In the genomic region with DNA sequence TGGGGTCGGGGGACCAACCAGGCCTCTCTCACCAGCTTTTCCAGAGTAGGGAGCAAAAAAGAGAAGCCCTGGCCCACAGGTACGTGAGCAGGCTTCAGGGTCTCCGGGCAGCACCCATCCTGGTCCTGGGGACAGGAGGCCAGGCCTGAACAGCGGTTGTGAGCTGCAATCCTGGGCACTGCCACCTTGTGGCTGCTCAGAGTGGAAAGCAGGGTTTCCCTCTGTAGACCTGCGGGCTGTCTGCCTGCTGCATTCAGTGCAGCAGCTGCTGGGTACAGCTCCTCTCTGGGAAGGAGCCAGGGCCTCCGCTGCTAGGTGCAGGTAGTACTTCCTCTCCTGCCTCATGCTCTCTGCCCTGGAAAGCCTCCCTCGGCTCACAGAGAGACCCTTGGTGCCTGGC, we compare ENCODE assay signal across 8 mouse cellular contexts. TPM values are rescaled to one million over a fixed set of nuclear protein-coding genes. Genes with fewer than 3 reads are reported as not detected.
DNase-seq lines count a peak whose midpoint lies in the region; ATAC-seq and TF ChIP-seq lines count a peak whose summit lies in the region.

No protein-coding gene starts in this region.

- H3K36me3 ChIP-seq in forebrain, postnatal 0 days (ENCODE audit: insufficient read depth): peaks cover 38% of the 10 kb centered on the region
- peaks cover 19% of the 10 kb centered on the region for H3K36me3 ChIP-seq in lung, embryonic 16.5 days (ENCODE audit: control insufficient read depth, insufficient read depth, low read length)
- peaks cover 18% of the 10 kb centered on the region; the same call in 1 of the 2 replicates for H3K36me3 ChIP-seq in stomach, postnatal 0 days (ENCODE audit: control insufficient read depth, insufficient read depth, low read length)

- 43% methylated on average over 7 of the region's 7 CpGs for WGBS in forebrain, postnatal 0 days
- WGBS in lung, embryonic 16.5 days: 47% methylated on average over 7 of the region's 7 CpGs
- WGBS in stomach, postnatal 0 days: 45% methylated on average over 7 of the region's 7 CpGs

- H3K27ac ChIP-seq in forebrain, postnatal 0 days (ENCODE audit: low read depth, low read length): no peak overlapping the region; the same call in 1 of the 2 replicates
- peak overlapping the region; percentile 78 for H3K27ac ChIP-seq in lung, embryonic 16.5 days (ENCODE audit: low read length)
- peak overlapping the region; percentile 35; the same call in 1 of the 2 replicates for H3K27ac ChIP-seq in stomach, postnatal 0 days (replicated peaks)

- H3K4me2 ChIP-seq in forebrain, postnatal 0 days (ENCODE audit: low read depth): no peak overlapping the region
- no peak overlapping the region for H3K4me2 ChIP-seq in lung, embryonic 16.5 days (ENCODE audit: low read depth, low read length)
- H3K4me2 ChIP-seq in stomach, postnatal 0 days (replicated peaks; ENCODE audit: low read depth): no peak overlapping the region

- no peaks in the 10 kb centered on the region for H3K9me3 ChIP-seq in forebrain, postnatal 0 days (ENCODE audit: low read length)
- H3K9me3 ChIP-seq in lung, embryonic 16.5 days (ENCODE audit: control insufficient read depth, low read length): no peaks in the 10 kb centered on the region
- H3K9me3 ChIP-seq in stomach, postnatal 0 days (ENCODE audit: control insufficient read depth, low read length): no peaks in the 10 kb centered on the region

- peak; percentile 83 for TF ChIP-seq CTCF in forebrain, postnatal 0 days (IDR thresholded peaks at IDR 0.05; ENCODE audit: low read depth)
- peak; percentile 76 for TF ChIP-seq CTCF in stomach, postnatal 0 days (IDR thresholded peaks at IDR 0.05; ENCODE audit: low read depth)

- ATAC-seq in forebrain, postnatal 0 days: peak; percentile 77
- peak; percentile 55 for ATAC-seq in lung, embryonic 16.5 days (ENCODE audit: low read depth)
- ATAC-seq in stomach, postnatal 0 days (ENCODE audit: low FRiP score, low TSS enrichment): peak; percentile 53
- ATAC-seq in inflammation-experienced regulatory T-cells, adult 6 months: no peak

- DNase-seq in gastrocnemius, postnatal 10 days: peak; percentile 46
- no peak for DNase-seq in gastrocnemius, postnatal 4 days (ENCODE audit: low spot score in 2 of 2)
- peak; percentile 36 for DNase-seq in urinary bladder, postnatal 14 days (ENCODE audit: low spot score)
- no peak for DNase-seq in urinary bladder, postnatal 25 days (ENCODE audit: low spot score)
- peak; percentile 54 for DNase-seq in forebrain, postnatal 0 days
- DNase-seq in stomach, postnatal 0 days (ENCODE audit: low spot score): peak; percentile 41

- no peak for TF ChIP-seq EP300 in stomach, postnatal 0 days (optimal IDR thresholded peaks at IDR 0.05)

- no peaks in the 10 kb centered on the region for H3K4me1 ChIP-seq in forebrain, postnatal 0 days (ENCODE audit: insufficient read depth)
- H3K4me1 ChIP-seq in lung, embryonic 16.5 days (replicated peaks; ENCODE audit: control insufficient read depth, insufficient read depth, low read length): no peaks in the 10 kb centered on the region
- no peaks in the 10 kb centered on the region for H3K4me1 ChIP-seq in stomach, postnatal 0 days (replicated peaks; ENCODE audit: control insufficient read depth, insufficient read depth)

- no peak overlapping the region for H3K9ac ChIP-seq in forebrain, postnatal 0 days
- no peak overlapping the region for H3K9ac ChIP-seq in lung, embryonic 16.5 days (ENCODE audit: low read length)
- no peak overlapping the region for H3K9ac ChIP-seq in stomach, postnatal 0 days (ENCODE audit: low read length)

- no peak overlapping the region for H3K4me3 ChIP-seq in forebrain, postnatal 0 days (ENCODE audit: low read depth, low read length)
- H3K4me3 ChIP-seq in lung, embryonic 16.5 days (ENCODE audit: low read length): no peak overlapping the region
- no peak overlapping the region for H3K4me3 ChIP-seq in stomach, postnatal 0 days (ENCODE audit: low read depth, low read length)

- H3K27me3 ChIP-seq in forebrain, postnatal 0 days (ENCODE audit: insufficient read depth, low read length): no peaks in the 10 kb centered on the region
- no peaks in the 10 kb centered on the region for H3K27me3 ChIP-seq in lung, embryonic 16.5 days (ENCODE audit: control insufficient read depth, insufficient read depth, low read depth, low read length)
- H3K27me3 ChIP-seq in stomach, postnatal 0 days (ENCODE audit: control insufficient read depth, insufficient read depth, low read length): no peaks in the 10 kb centered on the region

RNA-seq across cellular contexts. Expression of gene Tcp11, which starts 19.0 kb away (rescaled TPM):
- not detected for total RNA-seq in gastrocnemius, postnatal 10 days (2021)
- under 1 TPM; 0.70 to 0.93 TPM for total RNA-seq in gastrocnemius, postnatal 4 days (2021)
- 4.3 and 7.2 TPM in 2 replicates for total RNA-seq in forebrain, postnatal 0 days (2014; rRNA removed)
- 1.7 and 2.9 TPM in 2 replicates for polyA plus RNA-seq in forebrain, postnatal 0 days (2015; fragmentation: Nextera tagmentation; extraction: Ambion mirVana)
- 5.2 and 5.5 TPM in 2 replicates for polyA plus RNA-seq in lung, embryonic 16.5 days (2015; fragmentation: Nextera tagmentation; extraction: Ambion mirVana)
- polyA plus RNA-seq in stomach, postnatal 0 days (2015; fragmentation: Nextera tagmentation; extraction: Ambion mirVana): 1.1 and 1.7 TPM in 2 replicates
- 1 to 10 TPM; 1.8 to 1.9 (median 1.8) TPM for polyA plus RNA-seq in inflammation-experienced regulatory T-cells, adult 6 months (2017; shearing (Covaris generic))

Comparison
In these comparisons a context has a peak if more than half of its experiments do, and no peak if none do; other contexts are left out.
1. DNase-seq: peak in gastrocnemius, postnatal 10 days (single experiment), urinary bladder, postnatal 14 days (single experiment), forebrain, postnatal 0 days (single experiment) and stomach, postnatal 0 days (single experiment); none in gastrocnemius, postnatal 4 days (0 of 2) and urinary bladder, postnatal 25 days (single experiment).